Mouse (Mus musculus) cerebellum, postnatal 4 days (tissue): ENCODE measurements at regions not wholly inside any gene's neighbourhood (a gene's known extent, or its start where the extent isn't known, plus 50 kb on each side); places are given as distances from the start of the nearest gene placed in this dataset.
"Not testable (repeated sequence)": the region's sequence is repeated elsewhere in the genome, so short reads cannot be mapped to it uniquely, and the experiment has no call there.

Experiments used
- DNase-seq, 2 experiments: peaks; one replicate each; pipeline ENCODE4 v3.0.0; 2022; ENCODE audit warnings: low spot score in 2 of 2, mixed read lengths in 1 of 2

GRCm38 (mm10) chr2:107869304-107869958, 579.0 kb downstream of the Kcna4 start:
- DNase-seq = no peak

GRCm38 (mm10) chr2:107879663-107880062, 589.2 kb downstream of the Kcna4 start:
- DNase-seq = no peak

DNA sequence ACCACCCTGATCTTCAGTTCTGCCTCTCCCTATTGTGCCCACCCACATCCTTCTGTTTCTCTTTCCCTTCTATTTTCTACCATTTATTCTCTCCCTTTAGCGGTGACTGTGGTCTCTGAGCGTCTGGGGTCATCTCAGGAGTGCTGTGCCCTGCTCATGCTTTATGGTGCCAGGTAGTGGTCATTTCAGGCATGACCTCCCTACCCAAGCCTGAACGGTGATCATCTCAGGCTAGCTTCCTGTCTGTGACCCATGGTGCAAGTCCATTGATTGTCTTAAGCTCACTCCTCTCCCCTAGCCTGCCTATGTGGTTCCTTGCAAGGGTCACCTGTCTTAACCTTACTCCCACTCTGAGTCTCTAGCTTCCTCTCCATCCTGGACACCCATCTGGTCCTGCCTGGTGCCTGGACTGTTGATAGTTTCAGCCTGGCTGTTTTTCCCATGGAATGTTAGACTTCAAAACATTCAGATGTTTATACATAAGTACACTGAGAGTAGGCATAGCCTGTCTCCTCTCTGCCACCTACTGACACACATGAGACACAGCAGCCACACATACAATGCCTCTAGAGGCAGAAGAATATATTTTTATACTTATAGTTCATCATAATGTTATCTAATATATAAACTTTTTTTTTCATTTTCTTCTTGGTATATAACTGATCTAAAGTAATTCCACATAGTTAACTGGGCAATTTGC, 595.8 kb downstream of the Kcna4 start:
- no peak for DNase-seq

GRCm38 (mm10) chr2:107888245-107888644, 597.8 kb downstream of the Kcna4 start:
- no peak for DNase-seq

GRCm38 (mm10) chr2:107925116-107925515, 634.7 kb downstream of the Kcna4 start:
- DNase-seq = no peak

- no peak for DNase-seq
Observed at GRCm38 (mm10) chr2:107926606-107927005, 636.2 kb downstream of the Kcna4 start.

- no peak for DNase-seq
Observed at GRCm38 (mm10) chr2:107935336-107935735, 644.9 kb downstream of the Kcna4 start.

DNA sequence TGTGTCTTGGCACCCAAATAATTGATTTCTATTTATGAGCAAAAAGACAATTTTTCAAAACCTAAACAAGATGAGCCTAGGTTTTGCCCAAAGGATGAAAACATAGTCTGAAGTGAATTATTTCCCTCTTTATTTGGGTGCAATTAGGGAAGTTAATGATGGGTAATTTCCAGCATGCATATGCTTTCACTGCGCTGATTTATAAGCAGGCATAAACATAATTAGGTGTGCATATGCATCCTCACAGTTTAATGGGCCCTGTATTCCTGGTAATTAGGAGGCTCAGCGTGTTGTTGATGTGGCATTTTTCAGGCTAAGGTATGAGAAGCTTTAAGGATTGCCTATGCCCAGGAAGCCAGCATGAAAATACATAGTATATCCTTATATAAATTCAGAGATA, 645.3 kb downstream of the Kcna4 start:
- no peak for DNase-seq

DNA sequence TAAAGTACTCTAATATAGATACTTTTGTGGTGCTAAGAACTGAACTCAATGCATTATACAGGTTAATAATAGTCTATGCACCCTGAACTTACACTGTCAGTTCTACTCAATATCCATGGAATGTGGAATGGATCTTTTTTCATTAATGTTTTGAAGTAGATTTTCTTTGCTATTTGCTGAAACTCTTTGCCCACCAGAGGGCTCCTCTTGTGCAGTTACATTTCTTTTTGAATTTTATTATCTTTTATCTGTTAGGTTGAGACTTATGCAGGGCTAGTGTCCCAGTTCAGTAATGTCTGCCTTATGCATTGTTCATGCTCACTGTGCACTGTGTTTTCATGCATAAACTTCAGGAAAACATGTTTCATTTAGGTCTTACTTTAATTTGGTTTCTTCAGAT, 650.9 kb downstream of the Kcna4 start:
- DNase-seq = no peak

DNA sequence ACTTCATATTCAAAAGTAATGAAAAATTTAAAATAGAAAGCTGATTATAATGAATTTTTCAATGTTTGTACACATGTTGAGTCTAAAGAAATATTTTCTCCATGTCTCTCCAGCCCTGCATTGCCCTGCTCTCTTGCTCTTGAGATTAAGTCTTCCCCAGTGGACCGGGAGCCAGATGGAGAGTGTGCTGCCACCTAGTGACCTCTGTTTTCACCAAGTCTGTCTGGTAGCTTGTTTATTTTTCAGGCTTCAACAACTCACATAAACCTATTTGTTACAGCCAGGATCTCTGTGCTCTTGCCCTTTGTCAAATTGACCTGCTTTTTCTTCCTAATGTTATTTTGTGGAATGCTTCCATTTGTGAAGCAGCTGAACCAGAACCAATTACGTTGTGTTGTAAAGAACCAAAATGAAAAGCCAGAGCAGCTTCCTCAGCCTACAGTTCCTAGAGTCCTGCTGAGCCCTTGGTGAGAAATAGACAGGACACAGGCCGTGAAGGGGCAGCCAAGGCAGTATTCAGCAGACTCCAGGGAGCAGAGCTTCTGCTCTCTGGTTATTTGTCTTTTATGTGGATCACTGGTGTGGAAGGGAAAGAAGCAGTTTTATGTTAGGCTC, 655.5 kb downstream of the Kcna4 start:
- DNase-seq = peak in 1 of 2 experiments; percentile 38

DNA sequence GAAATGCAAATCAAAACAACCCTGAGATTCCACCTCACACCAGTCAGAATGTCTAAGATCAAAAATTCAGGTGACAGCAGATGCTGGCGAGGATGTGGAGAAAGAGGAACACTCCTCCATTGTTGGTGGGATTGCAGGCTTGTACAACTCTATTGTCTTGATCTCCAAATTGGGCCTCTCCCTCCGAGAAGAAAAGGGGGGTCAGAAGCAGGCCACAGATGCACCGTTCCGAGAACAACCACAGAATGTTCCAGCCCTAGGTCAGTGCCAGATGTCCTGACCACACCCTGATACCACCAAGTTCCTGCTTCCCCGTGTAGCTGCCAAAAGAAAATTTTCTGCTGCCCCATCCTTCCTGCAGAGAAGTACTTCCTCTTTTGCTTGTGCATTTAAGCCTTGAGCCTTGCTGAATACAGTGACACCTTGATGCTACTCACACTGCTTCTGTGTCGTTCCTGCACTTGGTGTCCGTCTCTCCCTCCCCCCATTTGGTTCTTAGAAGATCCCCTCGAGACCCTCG, 665.2 kb downstream of the Kcna4 start:
- not testable (repeated sequence) for DNase-seq

DNA sequence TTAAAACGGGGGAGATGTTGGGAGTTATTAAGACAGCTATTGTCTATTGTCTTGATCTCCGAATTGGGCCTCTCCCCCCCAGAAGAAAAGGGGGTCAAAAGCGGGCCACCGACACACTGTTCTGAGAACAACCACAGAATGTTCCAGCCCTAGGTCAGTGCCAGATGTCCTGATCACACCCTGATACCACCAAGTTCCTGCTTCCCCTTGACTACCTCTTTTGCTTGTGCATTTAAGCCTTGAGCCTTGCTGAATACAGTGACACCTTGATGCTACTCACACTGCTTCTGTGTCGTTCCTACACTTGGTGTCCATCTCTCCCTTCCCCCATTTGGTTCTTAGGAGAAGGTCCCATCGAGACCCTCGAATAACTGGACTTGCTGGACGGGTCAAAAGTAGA, 673.5 kb downstream of the Kcna4 start:
- DNase-seq = not testable (repeated sequence)

DNA sequence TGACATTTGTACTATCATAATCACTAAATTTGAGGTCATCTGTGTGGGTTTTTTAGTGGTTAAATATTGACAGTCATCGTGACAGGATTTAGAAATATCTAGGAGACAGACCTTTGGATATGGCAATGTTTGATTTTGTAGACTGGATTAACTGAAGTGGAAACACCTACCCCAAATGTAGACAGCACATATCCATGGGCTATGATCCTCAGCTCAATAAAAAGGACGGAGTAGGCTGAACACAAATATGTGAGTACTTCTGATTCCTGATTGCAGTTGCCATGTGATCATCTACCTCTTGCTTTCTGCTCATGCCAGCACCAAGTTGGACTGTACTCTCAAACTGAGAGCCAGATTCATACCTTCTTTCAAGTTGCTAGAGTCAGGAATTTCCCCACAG, 674.4 kb downstream of the Kcna4 start:
- DNase-seq = no peak

DNA sequence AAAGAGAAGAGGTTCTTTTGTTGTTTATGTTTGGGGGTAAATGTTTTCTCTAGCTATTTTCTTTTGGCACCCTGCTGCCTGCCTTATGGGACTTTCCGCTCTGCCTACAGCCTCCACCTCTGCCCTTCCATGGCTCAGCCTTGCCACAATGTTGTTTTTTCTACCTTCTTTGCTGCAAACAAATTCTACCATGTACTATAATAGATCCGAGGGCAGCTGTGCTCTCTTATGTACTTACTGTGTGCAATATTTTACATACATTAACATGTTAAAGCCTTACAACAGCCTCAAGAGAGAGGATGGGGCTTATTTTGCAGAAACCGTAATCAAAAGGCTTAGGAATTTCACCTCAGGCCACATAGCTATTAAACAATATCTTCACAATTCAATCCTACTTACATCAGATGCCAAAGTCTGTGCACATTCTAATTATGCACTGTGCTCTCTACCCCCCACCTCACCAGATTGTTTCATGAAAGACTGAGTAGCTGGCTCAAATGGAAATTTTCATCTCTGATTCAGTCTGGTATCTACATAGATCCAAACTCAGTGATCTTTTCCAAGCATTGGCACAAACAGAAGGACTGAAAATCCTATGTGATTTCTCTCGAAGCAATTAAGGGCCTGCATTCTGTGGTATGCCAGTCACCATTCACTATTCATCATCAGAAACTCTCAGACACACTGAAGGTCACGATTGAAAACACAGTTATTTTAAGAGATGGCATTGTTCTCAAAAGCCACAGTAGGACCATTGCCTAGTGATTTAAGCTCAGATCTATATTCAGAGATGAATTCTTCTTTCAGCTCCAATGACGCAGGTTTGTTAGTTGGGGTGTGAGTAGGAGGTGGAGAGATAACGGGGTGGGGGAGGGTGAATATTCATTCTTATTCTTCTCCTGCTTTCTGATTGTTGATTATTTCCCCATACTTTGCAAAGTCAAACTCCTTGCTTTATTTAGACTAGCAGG, 675.2 kb downstream of the Kcna4 start:
- DNase-seq = no peak

GRCm38 (mm10) chr2:107968526-107968925, 678.1 kb downstream of the Kcna4 start:
- DNase-seq = no peak

GRCm38 (mm10) chr2:107969526-107969925, 679.1 kb downstream of the Kcna4 start:
- no peak for DNase-seq

DNA sequence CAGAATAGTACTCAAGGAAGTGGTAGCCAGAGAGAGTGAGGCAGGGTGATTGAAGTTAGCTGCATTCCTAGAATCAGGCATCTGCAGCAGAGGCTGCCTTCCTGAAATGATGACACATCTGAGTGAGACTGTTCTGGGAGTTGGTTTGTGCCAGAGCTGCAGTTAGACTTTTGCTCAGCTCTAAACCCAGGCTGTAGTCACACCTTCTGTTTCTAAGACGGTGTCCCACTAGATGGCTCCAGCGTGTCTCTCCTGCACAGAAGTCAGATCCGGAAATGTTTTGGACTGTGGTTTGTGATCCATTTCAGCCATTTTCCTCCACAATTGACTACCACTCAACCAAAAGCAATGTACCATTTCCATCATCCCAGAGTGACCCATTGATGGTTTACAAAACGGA, 683.1 kb downstream of the Kcna4 start:
- DNase-seq = no peak

GRCm38 (mm10) chr2:107994831-107995230, 704.4 kb downstream of the Kcna4 start:
- DNase-seq = no peak

- no peak for DNase-seq
Observed at GRCm38 (mm10) chr2:108011534-108011933, 721.1 kb downstream of the Kcna4 start.

DNA sequence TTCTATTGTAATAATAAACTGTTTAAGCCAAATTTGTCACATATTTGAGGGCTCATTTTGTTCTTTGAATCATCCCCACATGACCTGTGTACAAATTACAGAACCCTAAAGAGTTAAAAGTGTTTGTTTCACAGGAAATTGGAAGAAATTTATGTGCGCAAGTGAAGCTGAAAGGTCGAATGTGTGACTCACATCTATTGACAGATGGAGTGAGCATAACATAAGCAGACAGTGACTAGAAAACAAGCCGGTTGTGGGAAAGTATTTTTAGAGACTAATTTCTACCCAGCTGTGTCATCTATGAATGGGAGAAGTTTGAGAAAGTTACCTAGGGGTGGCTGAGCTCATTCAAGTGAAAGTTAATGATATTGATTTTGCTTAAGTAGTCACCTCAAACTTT, 732.8 kb downstream of the Kcna4 start:
- DNase-seq = no peak

- no peak for DNase-seq
Observed at GRCm38 (mm10) chr2:108030657-108031056, 740.2 kb downstream of the Kcna4 start.
